Mouse (Mus musculus): ENCODE data around the gene Poc1b.
A peak's percentile ranks its signal among the peaks of the same experiment; 100 is the strongest.

The Poc1b gene

DNA sequence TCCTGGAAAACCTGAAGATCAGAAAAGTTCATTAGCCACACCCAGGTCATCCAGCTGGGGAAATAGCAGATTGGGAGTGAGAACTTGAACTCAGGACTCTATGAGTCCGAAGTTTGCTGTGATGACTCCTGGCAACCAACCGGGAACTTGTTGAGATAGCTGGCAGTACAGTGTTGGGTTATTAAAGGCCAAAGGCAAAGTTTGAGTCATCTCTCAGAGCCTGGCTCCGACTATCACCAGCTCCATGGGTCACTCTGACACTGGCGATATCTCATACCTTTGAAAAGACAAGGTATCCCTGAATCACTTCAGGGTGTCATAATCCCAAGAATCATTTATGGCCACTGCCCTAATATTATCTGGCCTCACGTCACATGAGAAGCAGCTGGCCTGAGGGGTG, 119.9 kb downstream of the Poc1b start:
- DNase-seq (ENCODE audit: low spot score), result no peak

DNA sequence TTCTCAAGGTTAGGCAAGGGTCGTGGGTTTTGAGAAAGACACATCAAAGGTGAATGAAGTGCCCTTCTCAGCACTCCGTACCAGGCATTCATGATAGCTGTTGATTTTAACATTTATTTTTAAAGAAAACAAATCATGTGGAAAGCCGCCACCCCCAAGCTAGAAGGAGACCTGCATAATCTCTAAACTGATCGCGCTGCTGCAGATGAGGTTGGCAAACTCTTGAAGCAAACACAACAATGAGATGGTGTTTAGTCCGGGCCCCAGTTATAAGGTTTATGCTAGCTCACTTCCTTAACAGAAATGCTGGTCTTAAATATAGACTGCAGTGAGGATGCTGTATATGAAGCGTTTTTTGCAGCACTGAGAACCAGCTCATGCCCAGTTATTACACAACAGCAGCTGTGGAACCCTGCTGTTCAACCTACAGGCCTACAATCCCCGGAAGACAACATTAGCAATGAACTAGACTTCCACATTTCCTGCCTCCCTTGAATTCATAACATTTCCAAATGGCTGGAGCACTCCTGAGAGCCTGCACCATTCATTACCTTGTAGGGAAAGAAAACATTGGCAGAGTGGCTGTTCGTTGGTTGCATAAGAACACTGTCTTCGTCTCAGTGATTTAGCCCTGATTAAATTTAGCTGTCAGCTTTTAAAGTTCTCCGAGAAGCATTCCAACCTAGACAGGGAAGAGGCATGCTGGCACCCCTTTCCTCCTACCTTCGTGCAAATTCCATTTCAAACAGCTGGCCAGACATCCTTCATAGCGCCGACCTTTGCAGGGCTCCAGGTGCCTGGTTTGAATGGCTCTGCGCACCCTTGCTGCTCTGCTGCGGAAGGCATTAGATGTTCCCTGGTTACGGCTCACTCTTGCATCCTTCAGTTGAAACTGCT, 121.4 kb downstream of the Poc1b start:
- DNase-seq (ENCODE audit: low spot score), result peak; percentile 28

DNA sequence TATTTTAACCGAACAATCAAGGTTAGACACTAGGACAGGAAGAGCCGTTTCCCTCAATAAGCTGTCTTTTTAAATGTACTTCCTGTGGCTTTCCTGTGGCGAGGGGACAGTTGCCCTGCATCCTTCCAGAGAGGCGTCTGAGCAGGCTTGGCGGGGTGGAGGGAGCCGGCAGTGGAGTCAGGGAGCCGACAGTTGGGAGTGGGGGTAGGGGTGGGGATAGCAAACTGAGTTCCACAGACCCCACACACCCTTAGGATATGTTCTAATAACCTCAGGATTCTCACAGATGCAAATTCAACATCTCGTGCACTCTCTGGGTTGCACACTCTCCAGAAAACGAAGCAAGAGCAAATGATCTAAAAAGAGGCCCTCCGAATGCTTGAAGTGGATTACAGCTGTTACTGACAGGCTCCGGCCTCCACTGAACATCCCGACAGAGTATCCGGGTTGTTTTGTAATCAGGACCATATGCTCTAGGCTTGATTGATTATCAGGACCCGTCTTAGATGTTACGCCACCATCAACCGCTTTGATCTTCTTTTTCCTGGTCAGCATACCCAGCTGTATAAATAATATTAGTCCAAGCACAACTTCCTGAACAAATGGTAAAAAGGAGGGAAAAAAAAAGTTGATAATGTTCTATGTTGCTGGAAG, 122.3 kb downstream of the Poc1b start:
- DNase-seq (ENCODE audit: low spot score), result no peak

DNA sequence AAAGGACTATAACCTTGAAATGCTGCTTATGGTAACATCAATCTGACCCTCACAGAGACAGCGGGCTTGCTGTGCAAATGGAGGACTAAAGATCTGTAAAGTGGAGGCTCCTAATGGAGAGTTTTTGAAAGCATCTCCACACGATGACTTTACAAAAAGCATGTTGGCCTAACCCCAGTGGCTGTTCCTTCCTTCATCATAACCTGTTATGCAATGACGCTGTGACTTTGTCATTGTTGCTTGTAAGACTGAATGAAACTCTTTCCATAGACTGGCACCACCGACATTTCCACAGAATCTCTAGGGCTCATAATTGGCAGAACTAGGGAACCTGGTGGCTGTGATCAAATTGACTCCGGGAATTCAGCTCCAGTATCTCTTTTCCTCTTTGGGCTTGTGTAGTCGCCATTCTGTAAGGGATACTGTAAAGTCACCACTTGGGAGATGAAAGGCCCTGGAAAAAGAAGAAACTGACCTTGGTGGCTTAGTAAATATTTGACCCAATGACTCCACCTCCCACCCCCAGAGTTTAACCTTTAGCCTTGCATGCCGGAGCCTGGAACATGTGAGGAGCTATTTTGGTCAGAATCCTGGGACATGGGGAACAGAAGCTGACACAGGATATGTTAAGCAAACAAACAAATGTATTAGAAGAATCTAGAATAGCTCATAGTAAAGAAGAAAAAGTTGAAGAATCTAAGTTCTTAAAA, 125.8 kb downstream of the Poc1b start:
- DNase-seq (ENCODE audit: low spot score), result no peak

DNA sequence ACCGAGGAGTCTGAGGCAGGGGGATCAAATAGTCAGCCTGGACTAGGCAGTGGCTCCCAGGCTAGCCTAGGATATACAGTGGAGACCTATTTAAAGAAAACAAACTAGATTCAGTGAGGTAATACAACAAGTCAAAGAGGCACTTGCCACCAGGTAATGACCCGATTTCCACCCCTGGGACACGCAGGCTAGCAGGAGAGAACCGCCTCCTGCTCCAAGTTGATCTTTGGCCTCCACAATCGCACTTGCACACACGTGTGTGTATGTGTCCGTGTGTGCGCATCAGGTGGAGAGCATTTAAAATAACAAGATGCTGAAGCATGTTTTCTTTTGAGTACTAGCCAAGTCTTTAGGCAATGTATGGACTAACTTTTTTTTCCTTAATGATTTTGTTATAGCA, 127.5 kb downstream of the Poc1b start:
- no peak for DNase-seq (ENCODE audit: low spot score)

DNA sequence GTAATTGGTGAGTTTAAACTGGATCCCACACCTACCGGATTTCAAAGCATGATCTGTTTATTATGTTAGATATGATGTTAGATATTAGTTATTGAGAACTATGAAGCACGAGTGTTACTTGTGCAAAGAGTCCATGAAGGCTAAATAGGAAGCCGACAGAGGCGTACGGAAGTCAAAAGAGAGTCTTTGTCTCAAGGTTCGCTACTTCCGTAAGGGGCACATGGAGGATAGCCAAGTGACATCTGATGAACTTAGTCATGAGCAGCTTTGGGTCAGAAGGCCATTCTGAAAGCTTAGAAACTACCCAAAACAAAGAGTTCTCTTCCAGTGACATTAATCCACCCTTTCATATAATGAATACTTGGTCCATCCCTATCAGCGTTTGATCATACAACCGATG, 128.2 kb downstream of the Poc1b start:
- no peak for DNase-seq (ENCODE audit: low spot score)

DNA sequence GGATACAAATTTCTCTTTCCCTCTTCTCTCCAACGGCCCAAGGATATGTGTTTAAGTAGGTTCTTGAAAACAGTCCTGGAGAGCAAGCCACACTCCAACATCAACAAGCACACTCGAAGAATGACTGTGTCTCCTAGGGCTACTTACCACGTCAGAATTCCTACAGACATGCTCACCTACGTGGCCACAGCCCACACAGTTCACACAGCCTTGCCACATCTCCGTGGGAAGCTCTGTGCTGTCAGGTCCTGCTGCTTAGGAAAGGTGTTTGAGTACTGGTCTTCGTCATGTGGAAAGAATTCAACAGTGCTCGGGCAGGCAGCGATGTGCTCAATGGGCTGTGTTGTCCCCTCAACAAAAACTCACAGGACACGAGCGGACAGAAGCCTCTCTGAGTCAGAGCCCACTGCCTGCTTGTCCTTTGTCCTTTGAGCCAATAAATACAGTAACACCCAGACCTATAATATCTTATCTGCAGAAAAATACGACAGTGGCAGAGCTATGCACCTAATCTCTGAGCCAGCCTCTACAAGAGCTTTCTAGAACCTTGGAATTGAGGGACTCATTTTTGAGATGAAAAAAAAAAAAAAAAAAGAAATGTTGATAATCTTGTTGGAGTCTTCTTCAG, 130.5 kb downstream of the Poc1b start:
- no peak for DNase-seq (ENCODE audit: low spot score)

DNA sequence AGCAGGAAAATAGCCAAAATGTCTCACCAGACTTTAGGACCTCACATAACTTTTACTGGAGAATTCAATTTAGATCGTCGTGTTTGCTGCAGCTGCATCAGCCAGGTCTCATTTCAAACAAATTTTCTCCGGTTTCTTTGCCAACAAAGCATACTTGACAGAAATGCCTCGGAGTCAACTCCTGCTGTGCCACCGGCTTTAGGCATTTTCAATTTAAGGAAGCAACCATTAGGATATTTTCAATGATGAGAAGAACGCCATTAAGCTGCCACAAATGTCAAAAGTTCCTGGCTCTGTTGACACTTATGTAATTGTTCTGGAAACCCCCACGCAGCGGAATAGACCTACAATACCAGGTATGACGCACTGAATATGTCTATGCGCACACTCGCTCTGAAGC, 131.7 kb downstream of the Poc1b start:
- DNase-seq (ENCODE audit: low spot score), result no peak

DNA sequence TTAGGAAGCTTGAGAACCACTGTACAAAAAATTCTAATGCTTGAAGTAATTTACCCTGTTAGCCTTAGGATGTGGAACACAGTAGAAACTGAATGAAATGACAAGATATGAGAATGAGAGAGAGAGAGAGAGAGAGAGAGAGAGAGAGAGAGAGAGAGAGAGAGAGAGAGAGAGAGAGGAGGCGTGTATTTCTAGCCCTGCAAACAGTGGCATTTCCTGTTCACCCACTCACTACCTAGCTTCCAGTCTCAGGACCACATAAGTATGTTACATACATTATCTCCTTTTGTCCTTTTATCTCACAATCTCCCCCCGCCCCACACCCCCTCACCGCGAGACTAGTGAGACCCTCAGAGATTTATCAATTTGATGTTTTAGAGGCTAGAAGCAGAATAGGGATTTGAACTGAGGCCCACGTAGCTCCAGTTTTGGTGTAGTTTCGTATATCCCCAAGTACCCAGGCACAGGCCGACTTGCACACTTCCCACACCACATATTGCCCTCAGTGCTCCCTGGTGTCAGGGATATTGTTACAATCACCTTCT, 134.5 kb downstream of the Poc1b start:
- DNase-seq (ENCODE audit: low spot score), result no peak

DNA sequence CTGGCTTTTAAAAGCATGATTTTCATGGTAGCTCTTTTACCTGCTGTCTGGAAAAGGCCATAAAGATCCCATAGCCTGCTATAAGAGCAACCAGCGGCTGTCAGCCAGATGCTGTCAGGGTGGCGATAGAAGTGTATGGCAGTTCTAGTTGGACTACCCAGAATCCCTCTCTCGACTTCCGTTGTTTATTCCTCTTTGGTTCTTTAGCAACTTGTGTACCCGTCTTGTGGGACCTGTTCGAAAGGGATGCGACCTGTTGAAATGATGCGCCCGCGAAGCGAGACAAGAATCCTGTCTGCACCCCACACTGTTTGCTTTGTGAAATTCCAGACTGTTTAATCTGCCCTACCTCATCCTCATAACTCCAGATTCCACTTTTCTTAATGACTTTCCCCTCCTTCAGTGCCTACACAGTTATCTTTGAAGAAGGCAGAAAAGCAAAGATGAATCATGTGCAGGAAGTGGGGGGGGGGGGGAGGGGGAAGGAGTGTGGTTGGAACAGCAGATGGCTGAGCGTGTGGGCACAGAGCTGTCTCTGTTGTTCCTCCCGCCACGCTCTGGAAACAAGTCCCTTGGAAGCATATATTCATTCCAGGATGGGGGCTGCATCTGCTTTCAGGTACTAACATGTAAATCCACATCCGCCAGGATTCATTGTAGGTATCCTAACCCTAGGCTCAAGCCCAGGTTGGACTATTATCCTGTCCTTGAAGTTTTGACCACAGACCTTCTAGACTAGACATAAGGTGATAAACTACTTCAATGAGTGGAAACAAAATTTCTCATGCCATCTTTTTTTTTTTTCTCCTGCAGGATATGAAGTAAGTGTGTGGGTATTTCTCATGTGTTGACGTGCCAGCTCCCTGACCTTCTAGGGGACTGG, 135.2 kb downstream of the Poc1b start:
- DNase-seq (ENCODE audit: low spot score), result peak; percentile 47

DNA sequence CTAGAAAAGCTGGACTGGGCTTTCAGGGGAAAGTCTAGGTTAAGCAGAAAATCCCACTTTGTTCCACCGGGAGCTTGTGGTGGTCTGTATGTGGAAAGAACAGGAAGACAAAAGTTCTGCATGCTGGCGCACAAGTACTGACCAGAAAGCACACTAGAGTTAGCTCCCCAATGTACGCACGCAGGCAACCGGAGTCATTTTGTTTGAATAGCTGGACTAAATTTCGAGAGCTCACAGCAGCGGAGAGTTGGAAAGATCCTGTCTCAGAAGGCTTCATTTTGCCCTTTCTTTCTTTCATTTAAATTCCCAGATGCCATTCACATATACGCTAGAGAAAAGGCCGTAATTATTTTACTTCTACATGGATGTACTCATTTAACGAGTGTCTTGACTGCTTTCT, 135.9 kb downstream of the Poc1b start:
- no peak for DNase-seq (ENCODE audit: low spot score)

DNA sequence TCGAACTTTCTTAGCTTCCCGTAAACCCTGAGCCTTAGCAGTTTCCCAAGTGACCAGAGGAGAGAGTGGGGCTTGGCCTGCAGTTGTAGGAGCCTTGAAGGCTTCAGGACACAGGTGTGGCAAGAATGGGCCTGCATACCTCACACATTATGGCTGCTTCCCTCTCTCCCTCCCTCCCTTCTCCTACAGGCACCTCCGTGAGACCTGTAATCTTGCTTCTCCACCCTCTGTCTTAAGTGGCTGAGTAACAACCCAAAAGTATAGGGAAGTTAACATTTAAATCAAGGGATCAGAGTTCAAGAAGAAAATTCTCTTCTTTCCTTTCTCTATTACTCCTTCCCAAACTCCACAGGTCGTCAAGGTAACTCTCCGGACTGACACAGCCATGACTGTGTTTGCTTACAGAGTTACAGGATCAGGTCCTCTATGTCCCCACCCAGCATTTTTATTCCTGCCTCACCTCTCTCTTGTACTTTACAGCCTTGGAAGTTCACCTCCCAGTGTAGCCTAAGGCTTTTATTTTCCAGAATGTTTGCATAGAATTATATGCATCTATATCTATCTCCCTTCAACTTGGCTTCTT, 137.2 kb downstream of the Poc1b start:
- DNase-seq (ENCODE audit: low spot score), result no peak

DNA sequence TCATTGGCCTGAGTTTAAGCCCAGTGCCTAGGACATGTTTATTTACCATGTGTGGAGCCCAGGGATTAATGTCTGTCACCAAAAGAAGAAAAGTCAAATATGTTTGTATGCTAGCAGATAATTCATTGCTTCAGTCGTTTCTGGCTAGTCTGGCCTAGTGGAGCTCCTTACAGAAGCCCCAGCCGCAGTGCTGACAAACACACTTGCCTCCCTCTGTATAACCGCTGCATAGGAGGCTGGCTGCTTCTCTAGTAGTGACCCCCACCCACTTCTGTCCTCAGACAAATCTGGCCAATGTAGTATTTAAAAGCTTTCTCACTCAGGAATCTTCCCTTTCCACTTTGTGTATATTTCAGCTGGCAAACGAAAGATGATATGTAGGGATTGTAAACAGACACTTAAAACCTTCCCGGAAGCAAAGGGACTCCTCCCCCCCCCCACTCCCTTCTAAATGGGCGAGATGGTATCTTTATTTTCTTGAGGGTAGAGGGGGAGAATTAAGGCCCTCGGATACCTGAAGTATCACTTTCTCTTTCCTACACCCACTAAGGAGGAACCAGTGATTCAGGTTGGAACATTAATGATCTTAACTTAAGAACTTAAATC, 137.9 kb downstream of the Poc1b start:
- no peak for DNase-seq (ENCODE audit: low spot score)

DNA sequence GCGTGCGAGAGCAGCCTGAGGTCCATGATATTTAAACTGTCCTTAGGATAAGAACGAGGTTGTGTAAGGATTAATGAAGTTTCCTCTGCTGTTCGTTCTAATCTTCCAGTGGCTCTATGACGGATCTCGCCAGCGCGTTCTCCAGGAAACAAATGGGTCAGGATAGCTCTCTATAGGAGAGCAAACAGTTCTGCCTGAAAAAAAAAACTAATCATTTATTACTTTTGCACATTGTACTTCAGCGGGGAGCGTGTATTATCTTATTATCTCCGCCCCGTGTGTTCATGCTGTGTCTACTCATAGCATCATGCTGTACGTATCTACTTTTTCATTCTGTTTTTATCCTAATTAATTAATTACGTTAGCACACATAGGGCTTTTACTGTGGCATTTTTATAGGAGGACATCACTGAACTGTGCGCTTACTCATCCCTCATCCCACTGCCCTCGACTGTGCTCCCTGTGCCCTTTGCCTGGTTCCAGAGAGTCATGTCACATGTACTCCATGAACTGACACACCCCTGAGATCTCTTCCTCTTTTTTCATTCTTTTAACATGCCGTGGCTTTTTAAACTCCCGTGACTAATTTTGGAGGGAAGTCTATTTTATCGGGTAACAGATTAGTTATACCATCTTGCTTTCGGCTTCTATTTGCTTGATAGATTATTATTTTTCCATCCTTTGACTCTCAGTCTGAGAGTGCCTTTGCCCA, 140.1 kb downstream of the Poc1b start:
- DNase-seq (ENCODE audit: low spot score), result no peak

Data from layer of hippocampus, adult 11-12 months (tissue).